Mouse (Mus musculus) lung, postnatal 25 days (tissue): ENCODE measurements around the gene Ms4a2.

Experiments used
- DNase-seq: peaks from one replicate; pipeline ENCODE4 v3.0.0; 2022; ENCODE audit warnings: low spot score

The Ms4a2 gene

DNA sequence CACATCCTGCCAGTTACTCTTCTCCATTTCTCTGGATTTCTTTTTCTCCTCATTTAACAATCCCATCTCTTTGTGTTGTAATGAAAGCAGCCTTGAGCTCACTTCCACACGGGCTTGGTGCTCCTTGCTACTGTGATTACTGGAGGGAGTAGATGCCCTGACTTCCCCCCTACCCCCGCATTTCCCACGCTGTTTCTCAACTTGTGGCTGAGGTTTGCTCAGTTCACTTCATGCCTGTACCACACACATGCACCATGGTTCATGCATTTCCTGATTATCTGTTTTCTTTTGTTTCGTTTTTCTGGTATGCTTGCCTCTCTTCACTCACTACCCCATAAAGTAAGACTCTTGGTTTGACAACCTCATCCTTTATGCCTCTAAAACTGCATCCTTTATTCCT is 34.3 kb downstream of the Ms4a2 start:
- peak; percentile 44 for DNase-seq

DNA sequence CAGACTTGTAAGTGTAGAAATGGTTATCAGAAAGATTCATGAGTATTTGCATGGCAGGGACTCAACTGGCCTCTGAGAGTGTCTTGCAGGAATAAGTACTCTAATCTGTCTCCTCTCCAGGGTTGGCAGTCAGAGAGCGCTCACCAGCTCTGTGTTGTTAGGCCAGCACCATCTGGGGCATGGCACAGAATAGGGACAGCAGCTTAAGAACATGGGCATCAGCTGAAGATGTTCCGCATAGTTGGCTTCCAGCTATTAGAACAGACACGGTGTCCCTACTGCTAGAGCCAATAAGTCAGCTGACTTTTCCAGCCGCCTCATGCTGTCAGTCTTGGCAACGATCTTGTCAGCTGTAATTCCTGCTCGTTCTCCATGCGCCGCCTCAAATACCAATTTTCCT is 48.6 kb downstream of the Ms4a2 start:
- DNase-seq: no peak
